Mouse (Mus musculus) ovary, postnatal 10 days (tissue): ENCODE measurements around the gene Cavin4.

ENCODE experiments used
- DNase-seq: peaks from one replicate; pipeline ENCODE4 v3.0.0; 2022; ENCODE audit warnings: low spot score

Cavin4 gene

DNA sequence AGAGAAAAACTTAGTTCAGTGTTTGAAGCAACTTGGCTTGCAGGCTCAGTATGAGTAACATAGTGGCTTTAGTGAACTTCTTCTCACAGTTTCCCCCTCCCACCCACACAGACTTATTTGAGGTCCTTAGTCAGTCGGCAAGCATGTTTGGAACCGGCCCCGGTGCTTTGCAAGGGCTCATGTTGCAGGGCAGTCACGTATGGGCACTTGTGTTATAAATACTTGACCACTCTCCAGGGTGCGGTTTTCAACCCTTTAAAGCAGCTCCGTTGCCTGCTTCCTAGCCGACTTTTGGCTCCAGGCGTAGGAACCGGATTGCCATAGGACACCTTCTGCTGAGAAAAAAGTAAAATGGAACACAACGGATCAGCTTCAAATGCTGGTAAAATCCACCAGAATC lies at the start of gene Cavin4:
Cavin4 (plus strand) TSS at position 244 of the 400 bp plus-strand sequence.
- no peak for DNase-seq

DNA sequence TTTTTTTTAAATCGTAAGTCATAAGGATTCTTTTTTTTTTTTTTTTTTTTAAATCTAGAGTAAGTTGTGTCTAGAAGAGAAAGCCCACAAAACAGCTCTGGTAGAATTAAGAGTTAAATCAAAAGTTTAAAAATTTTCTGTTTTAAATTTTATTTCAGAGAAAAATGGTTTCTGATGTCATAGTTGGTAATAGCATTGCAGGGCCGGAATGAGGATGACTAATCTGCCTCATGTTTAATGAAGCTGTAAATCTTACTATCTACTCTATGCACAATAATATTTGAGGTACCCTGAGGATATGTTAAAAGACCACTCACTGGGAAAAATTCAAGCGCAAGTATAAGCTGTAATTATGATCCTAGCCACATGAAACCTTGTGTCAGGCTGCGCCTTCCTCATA lies 47.8 kb upstream of the Cavin4 start:
- no peak for DNase-seq

DNA sequence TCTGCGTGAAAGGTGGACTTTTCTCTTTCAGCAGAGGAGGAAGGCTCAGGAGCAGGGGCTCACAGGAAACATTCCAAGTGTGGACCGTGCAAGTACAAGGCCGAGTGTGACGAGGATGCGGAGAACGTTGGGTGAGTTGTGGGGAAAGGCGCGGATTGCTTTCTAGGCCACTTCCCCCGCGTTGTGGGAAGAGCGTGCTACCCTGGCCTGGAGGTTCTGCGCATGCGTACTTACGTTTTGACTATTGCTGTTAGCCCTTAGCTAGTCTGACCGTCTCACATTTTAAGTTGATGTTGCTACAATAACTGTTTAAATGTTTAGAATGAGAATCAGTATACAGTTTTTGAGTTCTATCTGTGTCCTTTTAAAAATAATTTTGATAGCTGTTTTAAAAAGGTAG lies 46.1 kb upstream of the Cavin4 start:
- DNase-seq: no peak

DNA sequence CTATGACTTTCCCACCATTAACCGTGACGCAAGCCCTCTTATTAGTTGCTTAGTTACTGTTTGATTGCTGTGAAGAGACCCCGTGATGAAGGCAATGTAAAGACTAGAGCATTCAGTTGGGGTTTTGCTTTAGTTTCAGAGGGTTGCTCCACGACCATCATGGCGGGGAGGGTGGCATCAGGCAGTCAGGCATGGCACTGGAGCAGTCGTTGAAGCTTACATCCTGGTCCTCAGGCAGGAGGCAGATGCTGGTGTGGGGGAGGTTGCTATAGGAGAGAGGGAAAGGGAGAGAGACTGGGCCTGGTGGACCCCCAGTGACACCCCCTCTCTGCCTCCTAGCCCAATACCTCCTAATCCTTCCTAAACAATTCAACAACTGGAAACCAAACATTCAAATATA lies 43.2 kb upstream of the Cavin4 start:
- DNase-seq: no peak

DNA sequence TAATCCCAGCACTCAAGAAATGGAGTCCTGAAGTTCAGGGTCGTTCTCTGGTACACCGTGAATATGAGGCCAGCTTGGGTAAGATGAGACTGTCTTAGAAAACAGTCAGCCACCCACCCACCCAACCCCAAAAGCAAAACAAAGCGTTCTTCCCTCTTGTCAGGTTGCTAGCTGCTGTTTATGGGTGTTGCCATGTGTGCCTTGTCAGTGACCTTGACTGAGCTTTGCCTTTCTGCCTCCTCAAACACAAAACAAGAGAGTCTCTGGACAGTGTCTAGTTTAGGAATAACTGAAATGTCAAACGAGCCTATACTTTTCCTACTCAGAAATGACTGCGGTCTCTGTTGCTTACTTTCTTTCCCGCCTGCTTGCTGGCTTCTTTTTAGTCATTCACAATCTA lies 41.1 kb upstream of the Cavin4 start:
- no peak for DNase-seq

DNA sequence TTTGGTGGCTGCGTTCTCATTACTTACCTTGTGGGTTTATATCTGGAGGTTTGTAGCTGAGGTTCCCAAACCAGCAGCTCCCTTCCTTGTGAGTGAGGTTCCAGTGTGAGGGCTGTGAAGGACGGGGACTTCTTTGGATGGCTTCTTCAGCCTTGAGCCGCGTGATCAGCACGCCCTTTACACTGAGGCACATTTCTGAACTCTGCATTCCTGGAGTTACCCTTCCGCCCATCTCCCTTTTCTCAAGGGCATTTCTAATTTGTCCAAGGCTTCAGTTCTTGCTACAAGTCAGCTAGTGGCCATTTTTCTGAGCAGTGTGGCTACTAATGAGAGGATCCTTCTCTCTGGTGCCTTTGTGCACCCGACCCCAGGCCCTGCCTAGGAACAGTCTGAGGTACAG lies 40.4 kb upstream of the Cavin4 start:
- no peak for DNase-seq

DNA sequence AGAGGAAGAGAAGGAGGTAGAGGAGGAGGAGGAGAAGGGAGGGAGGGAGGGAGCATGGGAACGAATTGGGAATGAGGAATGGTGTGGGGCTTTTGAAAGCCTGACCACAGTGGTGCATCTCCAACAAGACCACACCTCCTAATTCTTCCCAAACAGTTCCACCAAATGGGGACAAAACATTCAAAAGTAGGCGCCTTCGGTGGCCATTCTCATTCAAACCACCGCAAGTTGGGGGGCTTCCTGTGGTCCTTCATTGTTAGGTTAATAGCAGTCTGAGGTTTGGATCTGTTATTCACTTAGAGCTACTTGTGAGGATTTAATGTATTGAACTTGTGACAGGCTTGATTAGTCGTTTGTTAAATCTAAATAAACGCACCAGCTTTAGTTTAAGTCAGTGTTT lies 38.4 kb upstream of the Cavin4 start:
- no peak for DNase-seq

DNA sequence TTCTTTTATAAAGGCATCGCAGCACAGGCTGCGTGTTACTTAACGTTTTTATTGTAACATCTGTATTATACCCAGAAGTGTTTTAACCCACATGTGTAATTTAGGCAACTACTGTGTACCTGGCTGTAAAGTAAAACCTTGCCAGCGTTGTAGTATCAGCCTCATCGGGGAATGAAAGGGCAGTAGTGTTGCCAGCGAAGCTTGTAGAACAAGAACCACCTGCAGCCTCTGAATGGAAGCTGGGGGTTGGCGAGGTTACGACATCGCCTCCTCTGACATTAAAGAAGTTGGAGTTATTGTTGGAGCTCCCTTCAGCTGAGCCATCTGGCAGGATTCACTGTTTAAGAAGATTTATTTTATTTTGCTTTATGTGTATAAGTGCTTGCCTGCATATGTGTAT lies 37.5 kb upstream of the Cavin4 start:
- no peak for DNase-seq

DNA sequence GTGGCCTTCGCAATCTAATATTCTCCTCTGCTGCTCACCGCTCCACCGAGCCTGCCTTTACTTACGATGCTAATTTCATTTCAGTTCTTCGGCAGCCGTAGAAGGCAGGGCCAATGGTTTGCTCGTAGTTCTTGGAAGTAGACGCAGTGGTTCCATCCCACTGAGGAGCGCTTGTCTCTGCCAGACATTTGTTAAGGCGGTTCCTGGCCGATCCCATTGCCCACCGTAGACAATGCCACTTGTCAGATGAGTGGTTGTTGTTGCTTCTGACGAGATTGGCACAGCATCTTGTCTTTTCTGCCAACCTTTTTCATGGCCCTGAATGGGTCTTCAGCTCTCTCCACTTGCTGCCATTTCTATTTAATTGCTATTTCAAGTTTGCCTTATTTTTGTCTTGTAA lies 33.9 kb upstream of the Cavin4 start:
- DNase-seq: no peak

DNA sequence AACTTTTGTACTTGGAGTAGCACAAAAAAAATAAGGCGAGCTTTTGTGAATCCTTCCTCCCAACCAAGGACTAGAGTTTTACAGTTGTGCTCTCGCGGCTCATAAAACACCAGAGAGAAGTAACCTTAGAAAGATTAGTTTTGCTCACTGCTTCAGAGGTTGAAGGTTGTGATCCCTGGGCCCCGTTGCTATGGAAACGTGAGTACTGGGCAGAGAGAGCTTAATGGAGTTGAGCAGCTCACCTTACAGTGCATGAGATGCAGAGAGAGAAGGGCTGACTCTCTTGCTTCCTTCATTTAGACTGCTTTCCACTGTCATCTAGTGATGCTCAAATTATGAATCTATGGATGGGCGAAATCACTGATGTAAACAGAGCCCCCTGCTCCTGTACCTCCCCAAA lies 29.8 kb upstream of the Cavin4 start:
- no peak for DNase-seq

DNA sequence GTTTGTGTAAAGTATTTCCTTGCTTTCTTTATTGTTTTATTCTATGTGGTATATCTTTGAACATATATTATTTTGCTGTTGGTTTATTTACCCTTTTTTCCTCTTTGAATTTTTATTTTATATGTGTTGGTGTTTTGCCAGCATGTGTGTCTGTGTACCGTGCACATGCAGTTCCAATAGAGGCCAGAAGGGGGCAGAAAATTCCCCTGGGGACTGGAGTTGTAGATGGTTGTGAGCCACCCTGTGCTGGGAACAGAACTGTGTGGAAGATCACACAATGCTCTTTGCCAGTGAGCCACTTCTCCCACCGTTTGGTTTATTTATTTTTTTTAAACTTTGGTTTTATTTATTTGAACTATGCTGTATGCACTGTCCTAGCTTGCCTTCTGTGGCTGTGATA lies 29.3 kb upstream of the Cavin4 start:
- no peak for DNase-seq

DNA sequence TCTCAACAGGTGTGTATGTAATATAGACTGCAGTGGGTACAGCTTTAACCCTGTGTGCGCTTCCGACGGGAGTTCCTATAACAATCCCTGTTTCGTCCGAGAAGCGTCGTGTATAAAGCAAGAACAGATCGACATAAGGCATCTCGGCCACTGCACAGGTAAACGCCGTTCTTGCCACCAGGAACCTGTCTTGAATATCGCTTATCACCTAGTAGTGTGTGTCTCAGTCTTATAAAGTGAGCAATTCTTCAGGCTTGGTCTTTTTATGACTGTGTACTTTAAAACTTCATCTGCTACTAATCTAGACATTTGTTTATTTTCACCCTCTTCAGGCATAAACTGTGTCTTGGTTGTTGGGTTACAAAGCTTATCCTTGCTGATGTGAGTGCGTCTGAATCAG lies 26.5 kb upstream of the Cavin4 start:
- DNase-seq: no peak

DNA sequence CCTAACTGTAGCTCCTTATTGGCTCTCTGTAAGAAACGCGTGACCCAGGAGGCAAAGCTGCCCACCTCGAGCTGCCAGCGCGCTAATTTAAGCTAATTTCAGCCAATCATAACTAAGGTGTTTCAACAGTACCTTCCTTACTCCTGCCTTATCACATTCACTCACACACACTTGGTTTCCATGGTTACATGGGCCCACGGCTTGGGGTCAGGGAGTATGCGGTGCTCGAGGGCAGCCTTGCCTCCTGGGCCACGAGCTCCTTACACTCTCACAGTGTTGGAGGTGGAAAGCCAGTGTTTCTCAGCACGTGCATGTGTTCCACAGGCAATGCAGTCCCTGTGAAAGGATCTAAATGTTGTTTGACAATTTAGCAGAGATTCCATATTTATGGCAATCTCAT lies 25.2 kb upstream of the Cavin4 start:
- DNase-seq: no peak

DNA sequence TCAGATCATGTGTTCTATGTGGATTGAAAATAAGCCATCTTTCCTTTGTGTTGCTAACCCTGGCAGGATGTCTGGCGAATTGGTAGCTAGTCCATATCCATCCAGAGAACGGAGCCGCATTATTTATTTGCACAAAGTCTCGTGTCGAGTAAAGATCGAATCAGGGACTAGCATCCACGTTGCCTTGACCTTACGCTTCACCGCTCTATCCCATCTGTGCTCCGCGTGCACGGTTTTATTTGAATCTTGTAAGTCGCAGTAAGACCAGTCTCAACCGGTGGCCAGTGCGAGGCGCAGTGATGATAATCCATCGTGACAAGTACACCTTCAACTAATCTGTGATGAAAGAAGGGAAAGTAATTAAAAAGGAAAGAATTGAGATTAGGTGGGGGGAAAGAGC lies 23.8 kb upstream of the Cavin4 start:
- no peak for DNase-seq

DNA sequence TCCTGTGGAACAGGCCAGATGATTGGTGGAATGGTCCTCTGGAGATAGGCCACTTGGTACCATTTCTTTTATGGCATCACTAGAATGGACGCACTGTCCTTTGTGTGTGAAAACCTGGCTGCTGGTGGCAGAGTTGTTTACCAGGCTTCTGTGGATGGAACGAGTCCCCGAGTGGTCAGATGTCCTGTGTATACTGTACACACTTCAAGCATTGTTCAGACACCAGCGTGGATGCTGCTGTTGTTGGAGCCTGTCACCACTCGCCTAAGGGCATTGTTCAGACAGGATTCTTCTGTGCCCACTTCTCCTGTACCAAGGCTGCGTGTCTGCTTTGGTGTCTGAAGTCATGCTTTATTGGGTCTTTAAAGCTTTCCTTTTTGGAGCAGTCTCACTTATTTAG lies 19.5 kb upstream of the Cavin4 start:
- DNase-seq: no peak

DNA sequence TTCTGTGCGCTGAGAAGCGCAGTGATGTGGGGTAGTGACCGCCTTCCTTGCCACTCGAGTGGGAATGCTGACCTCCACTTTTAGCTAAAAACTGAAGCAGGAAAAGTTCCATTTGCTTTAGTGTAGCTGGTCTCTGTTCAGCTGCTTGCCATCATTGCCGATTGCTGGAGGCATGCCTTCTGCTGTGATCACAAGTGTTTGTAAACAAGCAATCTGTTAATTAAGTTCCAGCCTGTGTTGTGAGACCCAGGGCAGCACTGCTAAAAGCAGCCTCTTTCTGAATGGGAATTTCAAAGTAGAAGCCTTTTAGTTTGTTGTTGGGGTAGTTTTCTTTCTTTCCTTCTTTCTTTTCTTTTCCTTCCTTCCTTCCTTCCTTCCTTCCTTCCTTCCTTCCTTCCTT lies 17.2 kb upstream of the Cavin4 start:
- no peak for DNase-seq

DNA sequence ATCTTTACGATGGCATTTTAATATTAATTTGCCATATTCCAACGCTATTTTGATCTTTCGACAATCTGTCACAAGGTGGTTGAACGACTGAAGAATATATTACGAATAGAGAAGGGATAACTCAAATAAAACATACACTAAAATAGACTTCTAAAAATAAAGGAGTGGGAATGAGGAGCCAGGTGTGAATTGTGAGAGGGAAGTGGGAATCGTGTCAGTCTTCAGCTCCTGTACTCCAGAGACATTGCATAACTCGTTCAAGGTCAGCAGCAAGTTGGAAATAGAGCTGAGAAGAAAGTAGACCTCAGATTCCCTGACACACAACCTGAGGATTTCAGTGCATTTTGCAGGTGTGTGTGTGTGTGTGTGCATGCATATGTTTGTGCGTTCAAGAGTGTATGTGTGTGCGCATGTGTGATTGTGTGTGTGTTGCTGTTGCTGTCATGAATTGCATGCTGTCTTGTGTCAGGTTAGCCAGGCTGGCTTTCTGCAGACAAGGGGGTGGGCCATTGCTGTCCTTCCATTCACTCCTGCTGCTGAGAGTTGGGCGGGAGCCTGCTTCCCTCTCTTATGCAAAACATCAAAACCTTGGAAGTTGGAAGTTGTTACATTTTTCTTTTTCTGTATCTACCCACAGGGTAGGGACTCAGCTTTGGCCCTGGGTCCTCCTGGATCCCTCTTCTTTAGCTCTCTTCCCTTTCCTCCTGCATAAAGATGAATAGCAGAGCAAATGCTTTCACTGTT lies 12.5 kb upstream of the Cavin4 start:
- no peak for DNase-seq

DNA sequence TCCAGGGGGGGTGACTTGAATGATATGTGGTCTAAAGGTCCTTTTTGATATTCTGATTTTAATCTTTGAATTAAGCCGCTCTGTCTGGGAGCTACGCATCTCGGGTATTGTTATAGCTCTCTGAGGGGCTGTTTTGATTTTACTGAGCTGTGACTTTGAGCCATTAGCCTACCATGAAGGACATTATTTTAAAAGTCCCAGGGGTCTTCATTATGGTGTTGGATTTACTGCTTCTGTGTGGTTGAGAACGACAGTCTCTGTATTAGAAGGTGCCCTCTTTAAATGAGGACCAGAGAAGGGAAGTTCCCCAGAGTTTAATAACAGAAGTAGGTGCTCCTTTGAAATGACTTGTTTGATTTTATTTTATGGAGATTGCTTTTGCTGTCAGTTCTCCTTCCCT lies 9.2 kb upstream of the Cavin4 start:
- DNase-seq: no peak

DNA sequence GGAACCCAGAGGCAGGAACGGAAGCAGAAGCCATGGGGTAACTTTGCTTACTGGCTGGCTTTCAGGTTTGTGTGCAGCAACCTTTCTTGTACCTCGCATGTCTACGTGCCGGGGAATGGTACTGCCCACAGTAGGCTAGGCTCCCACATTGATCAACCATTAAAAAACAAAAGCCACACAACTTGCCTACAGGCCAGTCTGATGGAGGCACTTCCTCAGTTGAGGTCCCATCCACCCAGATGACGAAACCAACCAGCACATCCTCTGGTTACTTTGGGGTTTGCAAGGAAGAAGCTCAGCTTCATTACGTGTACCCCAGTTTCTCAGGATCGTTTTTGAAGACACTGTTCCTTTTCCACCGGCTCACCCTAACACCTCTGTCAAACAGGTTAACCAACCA lies 6.8 kb upstream of the Cavin4 start:
- no peak for DNase-seq

DNA sequence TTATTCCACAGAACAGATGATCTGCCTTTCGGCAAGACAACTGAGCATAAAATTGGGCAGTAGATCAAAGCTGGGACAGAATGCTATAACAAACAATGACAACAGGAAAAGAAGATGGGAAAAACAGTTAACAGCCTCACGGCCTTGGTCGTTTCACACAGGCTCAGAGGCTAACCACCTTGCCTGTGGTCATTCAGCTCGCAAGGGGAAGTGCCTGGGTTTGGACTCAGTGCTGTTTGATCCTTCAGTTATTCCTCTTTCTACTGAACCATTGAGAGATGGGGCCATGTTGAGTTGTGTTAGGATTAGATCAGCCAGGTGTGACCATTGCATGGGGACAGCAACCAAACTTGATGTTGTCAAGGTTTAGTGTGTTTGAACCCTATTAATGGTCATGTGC lies 3.2 kb upstream of the Cavin4 start:
- DNase-seq: no peak

DNA sequence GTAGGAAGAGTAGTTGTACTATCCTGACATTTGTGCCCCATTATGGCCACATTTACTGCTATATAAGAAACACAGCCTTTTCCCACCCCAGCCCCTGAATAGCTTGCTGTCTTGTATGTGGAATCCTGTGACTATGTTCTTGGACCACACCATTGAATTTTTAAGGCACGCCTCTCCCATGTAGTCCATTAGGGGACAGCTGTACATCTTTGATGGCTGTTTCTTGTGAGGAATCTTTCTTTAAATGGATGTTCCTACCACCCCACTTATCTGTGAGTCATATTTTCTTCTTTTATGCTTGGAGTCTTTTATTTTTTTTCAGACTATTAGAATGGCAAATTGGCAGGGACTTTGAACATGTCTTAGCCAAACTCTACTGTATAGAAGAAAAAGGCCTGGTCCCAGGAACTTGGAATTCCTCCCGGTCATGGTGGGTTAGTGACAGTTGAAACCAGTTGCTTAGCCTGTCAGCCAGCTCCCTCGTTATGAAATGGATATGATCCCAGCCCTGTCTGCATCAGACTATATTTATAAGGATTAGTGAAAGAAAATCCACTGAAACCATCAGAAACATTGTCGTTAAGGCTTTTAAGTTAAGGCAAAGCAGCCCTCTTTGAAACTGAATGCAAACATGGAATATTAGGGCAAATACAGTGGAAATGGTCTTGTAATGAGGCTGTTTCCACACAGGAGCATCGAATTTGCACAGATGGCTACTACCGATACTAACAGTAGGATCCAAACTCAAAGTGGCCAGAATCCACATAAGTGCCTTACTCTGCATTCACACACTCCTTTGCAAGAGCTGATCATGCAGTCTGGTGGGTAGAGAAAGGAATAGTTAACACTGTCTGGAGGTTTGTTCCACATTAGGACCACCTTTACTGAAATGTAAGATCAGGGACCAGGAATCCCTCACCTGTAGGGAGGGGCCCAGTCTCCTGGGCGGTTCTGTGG lies 2.4 kb upstream of the Cavin4 start:
- no peak for DNase-seq

DNA sequence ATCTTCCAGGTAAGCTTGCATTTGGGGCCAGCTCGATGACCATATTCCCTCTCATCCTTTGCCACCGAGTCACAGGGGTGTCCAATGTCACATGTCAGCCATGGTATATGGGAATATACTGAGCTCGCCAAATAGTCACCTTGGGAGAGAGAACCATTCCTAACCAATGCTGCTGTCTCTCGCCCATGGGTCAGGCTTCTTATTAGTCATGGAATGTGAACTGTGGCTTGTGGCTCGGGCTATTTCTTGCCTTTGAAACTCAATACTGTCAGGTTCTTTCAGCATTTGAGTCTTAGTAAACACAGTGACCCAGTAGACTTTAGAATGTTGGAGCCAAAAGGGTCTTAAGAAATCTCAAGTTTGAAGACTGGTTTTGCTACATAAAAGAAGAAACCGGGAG lies 707 bp downstream of the Cavin4 start:
- DNase-seq: no peak

DNA sequence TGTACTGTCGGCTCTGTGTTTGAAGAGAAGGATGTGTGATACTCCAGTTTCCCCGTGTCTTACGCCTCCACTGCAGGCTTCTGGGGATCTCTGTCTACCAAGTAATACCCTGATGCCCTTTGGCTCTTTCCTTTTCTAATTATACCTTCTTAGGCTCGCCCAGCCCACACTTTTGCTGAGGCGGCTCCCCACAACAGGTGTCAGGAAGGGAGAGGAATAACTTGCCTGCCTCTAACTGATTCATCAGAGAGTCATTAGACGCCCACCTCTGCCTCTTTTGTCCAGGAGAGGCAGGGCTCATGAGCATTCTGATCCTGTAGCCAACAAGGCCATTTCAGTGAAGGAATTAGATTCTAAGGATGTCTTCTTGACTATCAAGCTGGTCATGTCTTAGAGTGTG lies 4.0 kb downstream of the Cavin4 start:
- no peak for DNase-seq

DNA sequence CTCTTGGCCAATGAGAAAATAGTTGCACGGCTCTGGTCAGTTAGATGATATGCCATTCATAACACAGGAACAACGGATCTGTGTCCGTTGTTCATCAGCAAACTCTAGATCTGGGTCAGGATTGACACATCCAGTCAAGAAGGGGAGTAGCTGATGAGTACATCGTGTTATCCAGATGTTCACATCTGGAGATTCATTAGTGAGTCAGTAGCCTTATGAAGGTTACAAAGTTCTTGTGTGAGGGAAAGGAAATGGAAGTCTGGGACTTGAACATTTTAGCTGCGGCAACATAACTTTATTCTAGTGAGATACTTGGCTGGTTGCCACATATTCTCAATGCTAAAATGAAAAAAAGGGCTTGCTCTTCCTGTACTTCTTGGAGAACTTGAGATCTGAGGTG lies 9.6 kb downstream of the Cavin4 start:
- no peak for DNase-seq
